Comparison of ENCODE assay signal across 26 mouse cellular contexts in the genomic region with DNA sequence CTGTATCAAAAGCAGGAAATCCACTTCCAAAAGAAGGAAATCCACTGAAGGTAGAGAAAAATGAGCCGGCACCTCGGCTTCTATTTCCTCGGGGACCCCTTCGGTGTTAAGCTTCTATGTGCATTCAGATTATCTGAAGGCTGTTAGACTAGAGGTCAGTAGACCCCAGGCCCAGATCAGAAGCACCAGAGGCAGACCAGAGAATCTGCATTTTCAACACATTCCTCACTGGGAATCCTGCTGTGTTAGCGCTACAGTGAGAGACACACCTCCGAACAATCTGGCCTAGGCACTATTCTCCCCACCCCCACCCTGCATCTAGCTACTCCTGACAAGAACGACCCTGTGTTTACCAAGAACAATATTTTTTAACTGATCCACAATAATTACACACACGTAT. TPM values are rescaled to one million over a fixed set of nuclear protein-coding genes. Genes with fewer than 3 reads are reported as not detected.
A peak's percentile ranks its signal among the peaks of the same experiment; 100 is the strongest.
DNase-seq lines count a peak whose midpoint lies in the region; ATAC-seq lines count a peak whose summit lies in the region.
"Had no signal": no experiment of that assay in that cellular context is flagged by ENCODE, and none has a peak within 500 bp of the region (broad histone marks: within the 10 kb centered on the region; RNA-seq: fewer than 3 reads in every experiment).

No protein-coding gene starts in this region.

- 46% methylated on average over 8 of the region's 8 CpGs for WGBS in midbrain, embryonic 11.5 days
- WGBS in midbrain, embryonic 16.5 days, result 51% methylated on average over 8 of the region's 8 CpGs

- H3K27ac ChIP-seq in midbrain, embryonic 11.5 days (ENCODE audit: low read depth, low read length), result no peak overlapping the region
- no peak overlapping the region for H3K27ac ChIP-seq in midbrain, embryonic 16.5 days (ENCODE audit: low read length)
- H3K27ac ChIP-seq: embryonic facial prominence, embryonic 13.5 days; embryonic facial prominence, embryonic 15.5 days; forebrain, embryonic 10.5 days; forebrain, embryonic 12.5 days had no signal

- H3K4me2 ChIP-seq in midbrain, embryonic 11.5 days, result no peak overlapping the region
- no peak overlapping the region for H3K4me2 ChIP-seq in midbrain, embryonic 16.5 days (ENCODE audit: low read length)
- H3K4me2 ChIP-seq: embryonic facial prominence, embryonic 13.5 days; embryonic facial prominence, embryonic 15.5 days; forebrain, embryonic 12.5 days had no signal

- H3K4me1 ChIP-seq in midbrain, embryonic 11.5 days (ENCODE audit: control insufficient read depth, insufficient read depth, low read length), result peaks cover 5% of the 10 kb centered on the region; the same call in 1 of the 2 replicates
- H3K4me1 ChIP-seq in midbrain, embryonic 16.5 days (ENCODE audit: control insufficient read depth, insufficient read depth, low read length), result no peaks in the 10 kb centered on the region

- H3K36me3 ChIP-seq in midbrain, embryonic 11.5 days (ENCODE audit: control insufficient read depth, insufficient read depth, low read length), result no peaks in the 10 kb centered on the region
- H3K36me3 ChIP-seq in midbrain, embryonic 16.5 days (ENCODE audit: control insufficient read depth, insufficient read depth, low read length), result no peaks in the 10 kb centered on the region
- H3K36me3 ChIP-seq: embryonic facial prominence, embryonic 13.5 days; embryonic facial prominence, embryonic 15.5 days; forebrain, embryonic 10.5 days; forebrain, embryonic 12.5 days had no signal

- H3K27me3 ChIP-seq in midbrain, embryonic 11.5 days (ENCODE audit: control insufficient read depth, insufficient read depth, low read length), result no peaks in the 10 kb centered on the region
- H3K27me3 ChIP-seq in midbrain, embryonic 16.5 days (ENCODE audit: control insufficient read depth, insufficient read depth, low read depth, low read length), result peaks cover 5% of the 10 kb centered on the region
- H3K27me3 ChIP-seq: CH12.LX; embryonic facial prominence, embryonic 15.5 days; forebrain, embryonic 12.5 days had no signal

- intact Hi-C loops in gastrocnemius, postnatal 14 days (cut with DNase I; ENCODE audit: low total_unique reads), result no loop called here

- no peaks in the 10 kb centered on the region for H3K9me3 ChIP-seq in midbrain, embryonic 11.5 days (ENCODE audit: control insufficient read depth, low read length)
- H3K9me3 ChIP-seq in midbrain, embryonic 16.5 days (replicated peaks; ENCODE audit: control insufficient read depth, low read length, poor library complexity, severe bottlenecking), result no peaks in the 10 kb centered on the region
- H3K9me3 ChIP-seq: embryonic facial prominence, embryonic 13.5 days; embryonic facial prominence, embryonic 15.5 days; forebrain, embryonic 10.5 days; forebrain, embryonic 12.5 days had no signal

- peak; percentile 65 for DNase-seq in midbrain, embryonic 11.5 days (ENCODE audit: low spot score, missing footprints)
- DNase-seq in ES-CJ7 (ENCODE audit: low read depth, low spot score) (peak; percentile 5), ZHBTc4 (ENCODE audit: low read depth, low spot score) (peak; percentile 10)
- no peak for DNase-seq in gastrocnemius, postnatal 14 days
- DNase-seq: adrenal gland, adult 2 months; adrenal gland, postnatal 10 days; adrenal gland, postnatal 25 days; B cell, adult 2 months; cerebellum, adult 11 months; cerebellum, adult 18-20 months; cerebellum, adult 8-10 months; cerebellum, adult 9-11 months; cerebellum, postnatal 14 days; cerebellum, postnatal 36 days; embryo, embryonic 11 days had no signal

- ATAC-seq in midbrain, embryonic 11.5 days (ENCODE audit: low FRiP score), result no peak
- no peak for ATAC-seq in midbrain, embryonic 16.5 days
- ATAC-seq: CD4-positive, CD25-positive, alpha-beta regulatory T cell, adult 4 months; forebrain, embryonic 14.5 days; forebrain, embryonic 16.5 days had no signal

- no peak overlapping the region for H3K4me3 ChIP-seq in midbrain, embryonic 11.5 days (ENCODE audit: low read depth, low read length)
- no peak overlapping the region for H3K4me3 ChIP-seq in midbrain, embryonic 16.5 days (ENCODE audit: low read depth, low read length)
- H3K4me3 ChIP-seq: embryonic facial prominence, embryonic 13.5 days; embryonic facial prominence, embryonic 15.5 days; erythroblast, embryonic 14.5 days; forebrain, embryonic 10.5 days; forebrain, embryonic 12.5 days had no signal

- no peak overlapping the region for H3K9ac ChIP-seq in midbrain, embryonic 11.5 days (ENCODE audit: low read length)
- H3K9ac ChIP-seq in midbrain, embryonic 16.5 days (ENCODE audit: low read depth, low read length), result no peak overlapping the region
- H3K9ac ChIP-seq: embryonic facial prominence, embryonic 13.5 days; embryonic facial prominence, embryonic 15.5 days; forebrain, embryonic 12.5 days had no signal

RNA-seq across cellular contexts. Expression of a gene that starts 0.6 kb away (rescaled TPM):
- polyA plus RNA-seq in midbrain, embryonic 11.5 days (2014; fragmentation: Nextera tagmentation; extraction: Ambion mirVana), result 2.8 and 3.8 TPM in 2 replicates
- polyA plus RNA-seq in midbrain, embryonic 16.5 days (2015; fragmentation: Nextera tagmentation; extraction: Ambion mirVana), result 1.8 and 2.7 TPM in 2 replicates
- 10 to 100 TPM in 1 of 2 experiments, 1 to 10 TPM in 1; 9.7 to 12.7 TPM for total RNA-seq in gastrocnemius, postnatal 14 days (2021)
- total RNA-seq: CH12.LX, MEL had no signal
- polyA plus RNA-seq: erythroblast, embryonic 14.5 days had no signal
